Mouse (Mus musculus) splenic B cell, adult 2 months (primary cell): ENCODE data around the gene Dag1.
A peak's percentile ranks its signal among the peaks of the same experiment; 100 is the strongest.

Experiments used
- DNase-seq: peaks from one replicate; pipeline ENCODE4 v3.0.0-alpha.2; 2011; ENCODE audit warnings: low read depth, low spot score
- H3K27me3 ChIP-seq: 2 replicates; pipeline ENCODE4 v1.6.1; 2012; ENCODE audit warnings: mild to moderate bottlenecking, low read length, moderate library complexity, mixed read lengths; ENCODE audit not compliant: control insufficient read depth, poor library complexity, insufficient read depth, severe bottlenecking
- H3K36me3 ChIP-seq: 2 replicates; pipeline ENCODE4 v1.6.1; 2012; ENCODE audit warnings: mild to moderate bottlenecking, low read length, moderate library complexity, mixed read lengths; ENCODE audit not compliant: control insufficient read depth, poor library complexity, insufficient read depth, severe bottlenecking

The Dag1 gene

DNA sequence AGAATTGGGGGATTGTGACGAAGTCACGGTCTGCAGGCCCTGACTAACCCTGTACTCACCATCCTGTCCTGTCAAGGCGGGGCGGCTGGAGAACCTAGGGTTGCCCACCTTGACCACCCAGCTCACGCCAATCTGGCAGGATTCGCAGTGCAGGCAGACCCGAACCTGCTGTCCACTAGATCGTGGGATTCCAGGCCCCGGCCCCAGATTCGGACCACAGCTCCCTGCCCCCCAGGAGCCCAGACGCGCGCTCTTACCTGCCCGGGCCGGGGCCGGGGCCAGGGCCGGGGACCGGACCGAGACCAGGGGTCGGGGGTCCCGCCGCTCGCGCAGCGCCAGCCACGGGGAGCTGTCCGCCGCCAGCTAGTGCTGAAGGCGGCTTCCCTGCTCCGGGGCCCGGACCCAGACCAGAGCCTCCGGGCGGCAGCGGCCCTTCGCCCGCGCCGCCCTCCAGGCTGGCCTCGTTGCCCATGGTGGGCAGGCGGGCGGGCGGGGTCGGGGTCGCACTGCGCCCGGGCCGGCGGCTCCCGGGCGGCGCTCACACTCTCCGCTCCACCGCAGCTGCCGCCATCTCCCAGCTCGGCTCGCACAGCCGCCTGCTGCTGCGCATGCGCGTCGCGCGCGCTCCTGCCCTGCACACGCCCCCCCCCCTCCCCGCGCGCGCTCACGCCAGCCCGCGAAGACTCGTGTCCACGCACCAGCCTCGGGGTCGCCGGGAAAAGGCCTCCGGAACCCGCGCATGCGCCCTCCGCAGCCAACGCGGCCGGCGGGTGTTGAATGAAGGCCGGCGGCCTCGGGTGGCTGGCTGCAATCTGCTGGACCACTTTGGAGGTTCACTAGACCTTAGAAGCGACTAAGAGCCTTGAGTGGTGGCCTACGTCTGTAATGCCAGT is 73.7 kb downstream of the Dag1 start, which contains the start of gene Bsn:
Gene Bsn (minus strand): TSS at position 598 of the 893 bp plus-strand sequence.
- H3K27me3 ChIP-seq = no peaks in the 10 kb centered on the region; the same call in 1 of the 2 replicates
- no peaks in the 10 kb centered on the region for H3K36me3 ChIP-seq
- DNase-seq = peak; percentile 53

DNA sequence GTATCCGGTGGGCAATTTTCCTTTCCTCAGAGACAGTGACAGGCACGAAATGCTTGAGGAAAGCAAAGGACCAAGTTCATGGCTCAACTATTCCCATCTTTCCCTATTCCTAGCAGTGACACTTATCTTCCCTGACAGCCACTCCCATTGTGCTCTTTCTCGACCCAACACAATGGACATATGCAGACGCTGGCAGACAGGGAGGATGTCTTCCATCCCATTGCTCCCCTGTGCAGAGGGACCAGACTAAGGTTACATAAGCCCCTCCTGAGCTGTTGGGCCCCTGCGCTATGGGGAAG is 74.3 kb downstream of the Dag1 start:
- H3K36me3 ChIP-seq = no peaks in the 10 kb centered on the region
- no peak for DNase-seq
- H3K27me3 ChIP-seq = no peaks in the 10 kb centered on the region; the same call in 1 of the 2 replicates

DNA sequence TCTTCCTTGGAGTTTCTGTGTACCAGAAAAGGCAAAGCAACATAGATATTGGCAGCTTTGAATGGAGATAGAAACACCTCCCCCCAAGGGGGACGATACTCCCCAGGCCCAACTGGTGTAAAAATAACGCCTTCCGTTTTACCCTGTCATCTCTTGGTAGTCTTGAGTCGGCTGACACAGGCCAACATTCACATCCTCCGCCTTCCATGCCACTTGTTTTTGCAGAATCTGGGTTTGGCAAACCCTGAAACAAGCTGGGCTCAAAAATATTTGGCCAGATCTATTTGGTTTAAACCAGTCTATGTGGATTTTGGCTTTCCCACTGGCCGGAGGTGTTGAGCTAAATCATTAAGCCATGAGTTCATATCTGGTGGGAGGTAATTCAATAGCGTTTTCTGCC is 74.7 kb downstream of the Dag1 start:
- Histone ChIP-seq H3K27me3 (no peaks in the 10 kb centered on the region; the same call in 1 of the 2 replicates), H3K36me3 (no peaks in the 10 kb centered on the region)
- DNase-seq = no peak

DNA sequence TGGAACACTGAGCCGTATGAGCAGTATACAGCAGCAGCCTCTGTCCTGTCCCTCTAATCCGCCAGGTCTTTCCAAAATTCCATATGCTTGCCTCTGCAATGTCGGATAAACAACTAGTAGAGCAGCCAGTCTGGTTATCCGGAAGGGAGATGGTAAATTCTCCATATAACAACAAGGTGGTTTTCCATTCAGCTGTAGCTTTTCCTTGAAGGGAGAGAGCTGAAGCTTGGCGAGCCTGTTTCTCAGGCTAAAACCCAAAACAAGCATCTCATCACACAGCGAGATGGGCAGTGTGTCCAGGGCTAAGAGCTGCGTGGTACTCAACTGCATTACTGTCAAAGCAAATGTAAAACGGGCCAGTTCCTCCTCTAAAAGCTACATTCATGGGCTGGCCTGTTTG is 75.2 kb downstream of the Dag1 start:
- DNase-seq = no peak
- Histone ChIP-seq H3K27me3 (no peaks in the 10 kb centered on the region; the same call in 1 of the 2 replicates), H3K36me3 (no peaks in the 10 kb centered on the region)

DNA sequence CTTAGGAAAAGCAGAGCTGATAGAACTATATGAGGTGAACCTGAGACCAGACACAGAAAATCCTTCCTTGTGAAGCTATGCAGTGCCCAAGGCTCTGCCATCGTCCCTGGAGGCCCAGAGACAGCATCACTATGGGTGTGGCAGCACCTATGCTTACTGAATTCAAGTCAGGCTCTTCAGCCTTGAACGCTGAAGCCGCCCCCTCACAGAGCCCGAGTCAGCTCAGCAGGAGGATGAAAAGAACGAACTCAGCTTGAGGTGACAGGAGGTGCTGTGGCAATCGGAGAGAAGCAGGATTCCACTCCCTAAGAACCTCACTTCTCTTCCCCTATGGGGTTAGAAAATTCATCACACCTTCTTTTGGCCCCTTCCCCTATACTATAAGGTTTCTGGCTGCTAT is 76.1 kb downstream of the Dag1 start:
- Histone ChIP-seq H3K27me3 (no peaks in the 10 kb centered on the region), H3K36me3 (no peaks in the 10 kb centered on the region)
- DNase-seq = no peak

DNA sequence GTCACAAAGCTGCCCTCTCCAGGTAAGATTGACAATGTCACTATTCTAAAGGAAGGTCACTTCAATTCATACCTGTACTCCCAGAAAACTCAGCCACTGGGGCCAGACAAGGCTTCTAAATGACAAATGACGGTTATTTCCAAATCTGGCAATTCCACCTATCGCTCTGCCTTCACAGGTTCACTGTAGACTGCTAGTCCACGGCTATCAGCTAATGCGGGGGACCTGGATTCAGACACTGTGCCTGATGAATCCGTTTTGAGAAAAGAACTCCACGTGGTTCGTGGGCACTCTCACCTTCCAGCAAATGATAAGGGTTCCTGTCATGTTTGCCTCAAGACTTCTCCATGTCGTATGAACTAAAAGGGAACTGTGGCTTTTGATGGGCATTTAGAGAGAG is 78.0 kb downstream of the Dag1 start:
- H3K36me3 ChIP-seq = no peaks in the 10 kb centered on the region
- no peaks in the 10 kb centered on the region for H3K27me3 ChIP-seq
- DNase-seq = no peak

DNA sequence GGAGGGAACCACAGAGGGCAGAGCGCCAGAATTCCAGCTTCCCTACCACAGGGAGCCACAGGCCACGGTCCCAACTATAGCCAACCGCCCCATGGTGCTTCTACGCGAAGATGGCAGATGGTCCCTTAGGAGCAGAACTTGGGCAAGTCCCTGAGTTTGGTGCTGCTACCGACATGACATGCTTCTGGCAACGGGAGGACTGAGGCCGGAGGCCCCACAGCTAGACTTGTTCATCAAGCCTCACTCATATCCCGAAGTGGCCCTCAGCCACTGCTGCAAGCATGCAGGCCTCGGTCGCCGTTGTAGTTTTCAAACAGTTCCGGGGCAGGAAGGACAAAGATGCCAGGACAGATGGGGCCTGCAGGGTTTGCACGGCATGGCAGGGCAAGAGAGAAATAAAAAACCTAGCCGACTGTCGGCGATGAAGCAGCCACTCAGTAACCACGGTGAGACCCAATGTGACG is 80.2 kb downstream of the Dag1 start:
- H3K36me3 ChIP-seq = no peaks in the 10 kb centered on the region
- H3K27me3 ChIP-seq = no peaks in the 10 kb centered on the region
- no peak for DNase-seq

DNA sequence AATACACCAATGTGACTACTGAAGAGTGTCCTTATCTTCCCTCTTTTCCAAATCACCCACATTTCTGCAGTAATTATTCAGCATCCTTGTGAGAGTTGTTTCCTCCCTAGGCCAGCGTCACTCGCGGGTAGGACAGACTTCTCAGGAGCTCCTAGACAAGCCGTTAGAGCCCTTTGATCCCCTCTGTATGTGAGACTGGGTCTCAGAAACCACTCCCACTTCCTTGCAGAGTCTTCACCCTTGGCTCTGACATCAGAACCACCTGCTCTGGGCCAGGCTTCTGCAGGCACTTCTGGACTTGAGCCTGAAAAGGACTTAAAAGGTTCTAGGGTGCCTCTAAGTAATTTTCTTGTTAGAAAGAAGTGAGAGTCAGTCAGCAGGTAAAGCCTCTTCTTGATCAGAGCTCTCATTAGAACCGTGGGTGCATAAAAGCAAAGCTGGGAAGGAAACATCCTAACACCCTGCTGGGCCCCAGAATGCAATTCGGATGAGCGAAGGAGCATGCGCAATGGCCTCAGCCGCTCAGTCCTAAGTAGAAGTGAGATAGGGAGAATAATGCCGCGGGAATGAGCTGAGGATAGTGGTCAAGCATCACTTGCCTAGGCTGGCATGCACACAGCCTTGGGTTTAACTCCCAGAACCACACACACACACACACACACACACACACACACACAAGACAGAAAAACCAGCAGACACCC is 80.8 kb downstream of the Dag1 start:
- no peaks in the 10 kb centered on the region for H3K36me3 ChIP-seq
- no peak for DNase-seq
- no peaks in the 10 kb centered on the region for H3K27me3 ChIP-seq

DNA sequence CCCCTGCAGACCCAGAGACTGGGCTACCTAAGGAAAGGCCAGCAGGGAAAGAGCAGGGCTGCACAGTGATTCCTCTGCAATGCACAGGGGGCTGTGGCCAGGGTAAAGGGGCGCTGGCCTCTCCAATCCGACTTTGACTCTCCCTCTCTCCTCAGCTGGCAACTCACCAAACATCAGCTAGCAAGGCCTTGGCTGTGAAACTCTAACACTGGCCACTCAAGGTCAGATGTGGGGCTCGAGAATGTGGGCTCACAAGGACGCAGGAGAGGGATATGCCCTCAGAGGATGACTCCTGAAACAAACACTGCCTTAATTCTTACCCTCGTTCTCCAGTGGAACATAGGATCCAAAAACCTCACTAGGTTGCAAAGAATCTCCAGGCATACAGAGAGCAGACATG is 85.4 kb downstream of the Dag1 start:
- no peaks in the 10 kb centered on the region for H3K36me3 ChIP-seq
- H3K27me3 ChIP-seq = no peaks in the 10 kb centered on the region
- no peak for DNase-seq

DNA sequence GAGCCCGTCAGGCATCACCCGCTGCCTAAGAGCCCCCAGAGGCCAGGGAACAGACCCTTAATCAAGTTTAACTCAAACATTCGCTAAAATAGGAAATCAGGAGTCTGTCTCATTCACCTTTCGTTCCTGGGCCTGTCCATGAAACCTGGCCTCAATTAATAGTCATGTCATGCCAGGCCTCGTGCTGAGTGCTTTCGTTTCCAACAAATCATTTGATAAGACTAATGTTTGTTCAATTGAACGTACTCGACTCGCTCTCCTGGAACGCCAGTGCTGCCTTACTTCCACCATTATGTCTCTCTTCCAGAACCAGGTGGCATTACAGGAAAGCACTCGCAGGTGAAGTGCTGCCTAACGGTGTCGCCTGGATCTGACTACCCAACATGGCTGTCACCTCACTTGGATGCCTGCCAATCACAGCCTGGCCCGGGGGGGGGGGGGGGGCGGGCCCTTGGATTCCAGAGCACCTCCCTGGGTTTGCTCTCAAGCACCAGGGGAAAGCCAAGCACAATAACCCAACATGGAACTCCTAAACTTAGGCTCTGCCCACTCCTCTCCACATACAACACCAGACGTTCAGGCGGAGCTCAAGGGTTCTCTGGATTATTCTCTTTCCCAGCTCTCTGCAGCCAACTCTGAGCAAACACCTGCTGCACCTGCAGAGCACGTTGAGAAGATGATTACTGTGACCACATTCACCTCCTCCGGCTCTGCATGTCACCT is 88.5 kb downstream of the Dag1 start:
- no peak for DNase-seq
- H3K36me3 ChIP-seq = no peaks in the 10 kb centered on the region

DNA sequence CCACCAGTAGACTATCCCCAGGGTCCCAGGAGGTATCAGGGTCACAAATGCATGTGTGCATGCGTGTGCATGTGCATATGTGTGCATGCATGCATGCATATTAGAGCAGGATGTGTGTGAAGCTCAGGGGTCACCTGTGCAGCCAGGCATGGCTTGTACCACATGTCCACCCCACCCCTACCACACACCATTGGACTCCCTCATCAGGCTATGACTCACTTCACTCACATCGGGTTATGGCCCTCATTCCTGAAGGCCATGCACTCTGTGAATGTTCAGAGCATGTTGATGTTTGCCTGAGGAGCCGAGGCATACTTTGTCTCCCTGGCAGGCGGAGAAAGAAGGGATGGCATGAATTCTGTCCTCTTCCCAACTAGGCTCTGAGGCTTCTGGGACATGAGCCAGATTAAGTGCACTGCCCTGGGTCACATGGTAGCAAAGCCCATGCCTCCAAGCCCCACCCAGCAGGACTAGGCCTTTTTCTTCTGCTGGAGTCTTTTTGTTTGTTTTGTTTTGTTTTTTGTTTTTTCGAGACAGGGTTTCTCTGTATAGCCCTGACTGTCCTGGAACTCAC is 90.9 kb downstream of the Dag1 start:
- no peak for DNase-seq
- H3K27me3 ChIP-seq = no peaks in the 10 kb centered on the region
- H3K36me3 ChIP-seq = no peaks in the 10 kb centered on the region

More for the DNA sequence above, 88.5 kb downstream of the Dag1 start:
- no peaks in the 10 kb centered on the region for H3K27me3 ChIP-seq

DNA sequence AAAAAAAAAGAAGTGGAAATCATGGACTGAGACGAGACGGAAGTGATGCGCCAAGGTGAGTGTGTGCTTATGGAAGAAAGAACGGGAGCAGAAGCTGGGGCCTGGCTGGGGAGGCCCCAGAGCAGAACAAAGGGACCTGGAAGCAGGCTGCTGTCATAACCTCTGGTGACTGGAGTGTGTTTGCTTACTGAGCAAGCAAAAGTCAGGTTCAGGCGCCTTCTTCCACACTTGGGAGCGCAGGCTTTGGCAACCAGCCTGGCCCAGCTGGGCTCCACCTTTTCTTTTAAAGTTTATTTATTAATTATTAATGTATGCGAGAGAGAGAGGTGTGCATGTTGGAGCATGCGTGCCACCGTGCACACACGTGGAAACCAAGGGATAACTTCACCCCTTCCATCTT is 94.0 kb downstream of the Dag1 start:
- no peaks in the 10 kb centered on the region for H3K36me3 ChIP-seq
- H3K27me3 ChIP-seq = no peaks in the 10 kb centered on the region
- no peak for DNase-seq

DNA sequence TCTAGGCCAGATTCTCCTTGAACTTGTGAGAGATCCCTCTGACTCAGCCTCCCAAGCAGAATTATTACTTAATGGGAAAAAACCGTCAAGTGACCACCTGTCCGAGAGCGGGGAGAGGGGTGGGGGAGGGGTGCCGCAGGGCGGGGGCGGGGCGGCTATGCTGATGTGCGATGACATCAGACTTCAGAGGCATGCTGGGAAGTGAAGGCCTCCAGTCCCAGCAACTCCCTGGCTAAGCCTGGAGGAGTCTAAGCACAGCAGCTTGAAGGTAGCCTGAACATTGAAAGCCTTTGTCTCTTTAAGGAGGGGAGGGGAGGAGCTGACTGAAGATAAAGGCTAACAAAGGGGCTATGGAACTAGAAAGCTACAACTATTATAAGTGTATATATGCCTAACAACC is 98.6 kb downstream of the Dag1 start:
- Histone ChIP-seq H3K36me3 (no peaks in the 10 kb centered on the region), H3K27me3 (no peaks in the 10 kb centered on the region)
- no peak for DNase-seq

DNA sequence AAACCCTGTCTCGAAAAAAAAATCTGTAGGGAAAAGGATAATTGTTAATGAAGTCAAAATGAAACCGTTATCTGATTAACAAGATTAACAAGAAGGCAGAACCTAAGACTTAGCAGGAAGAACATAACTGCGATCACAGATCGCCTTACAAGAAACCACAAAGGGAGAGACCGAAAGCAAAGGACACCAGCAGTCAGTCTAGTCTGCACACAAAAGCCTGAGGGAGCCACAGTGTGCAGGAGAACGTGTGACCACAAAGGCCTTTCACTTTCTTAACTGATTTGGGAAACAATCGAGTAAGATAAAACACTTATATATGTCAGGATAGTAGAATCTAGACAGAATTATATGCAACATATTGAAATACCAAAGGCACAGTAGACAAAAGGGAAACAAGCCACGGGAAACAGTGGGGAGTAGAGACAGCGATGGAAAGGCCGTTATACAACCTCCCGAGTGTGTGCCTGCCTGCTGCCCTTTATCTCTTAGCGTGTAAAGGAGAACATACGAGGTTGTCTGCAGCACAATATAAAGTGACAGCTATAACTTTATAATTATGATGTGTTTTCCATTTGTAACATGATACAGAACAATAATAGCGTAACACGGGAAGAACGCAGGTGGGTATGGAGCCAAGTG is 100.0 kb downstream of the Dag1 start:
- DNase-seq = peak; percentile 8
- Histone ChIP-seq H3K36me3 (no peaks in the 10 kb centered on the region), H3K27me3 (no peaks in the 10 kb centered on the region)
